Mouse (Mus musculus): ENCODE data around the gene Sec14l1.

GRCm38 (mm10) chr11:117134776-117135387 is 19.9 kb downstream of the Sec14l1 start:
- TF ChIP-seq CTCF (IDR thresholded peaks at IDR 0.05; ENCODE audit: extremely low read depth, insufficient read depth, low read length) (no peak), POLR2A (IDR thresholded peaks at IDR 0.05; ENCODE audit: extremely low read depth, insufficient read depth, low read length) (no peak)
